Comparison of ENCODE assay signal across 12 mouse cellular contexts in genomic region chr3:89539740-89540370, GRCm38 (mm10). TPM values are rescaled to one million over a fixed set of nuclear protein-coding genes. Genes with fewer than 3 reads are reported as not detected.
DNase-seq lines count a peak whose midpoint lies in the region; ATAC-seq lines count a peak whose summit lies in the region.
"Had no signal": no experiment of that assay in that cellular context is flagged by ENCODE, and none has a peak within 500 bp of the region (broad histone marks: within the 10 kb centered on the region; RNA-seq: fewer than 3 reads in every experiment).

No protein-coding gene starts in this region.

- no peaks in the 10 kb centered on the region for H3K36me3 ChIP-seq in hindbrain, embryonic 15.5 days
- H3K36me3 ChIP-seq in hindbrain, embryonic 12.5 days: no peaks in the 10 kb centered on the region
- H3K36me3 ChIP-seq: embryonic facial prominence, embryonic 13.5 days had no signal

- no peaks in the 10 kb centered on the region for H3K27me3 ChIP-seq in hindbrain, embryonic 15.5 days
- peaks cover 4% of the 10 kb centered on the region; the same call in 1 of the 2 replicates for H3K27me3 ChIP-seq in hindbrain, embryonic 12.5 days
- H3K27me3 ChIP-seq: embryonic facial prominence, embryonic 13.5 days had no signal

- peak overlapping the region; percentile 47 for H3K27ac ChIP-seq in hindbrain, embryonic 15.5 days (replicated peaks)
- no peak overlapping the region for H3K27ac ChIP-seq in hindbrain, embryonic 12.5 days
- H3K27ac ChIP-seq: embryonic facial prominence, embryonic 13.5 days had no signal

- no peak overlapping the region for H3K4me3 ChIP-seq in hindbrain, embryonic 15.5 days
- no peak overlapping the region for H3K4me3 ChIP-seq in hindbrain, embryonic 12.5 days
- H3K4me3 ChIP-seq: embryonic facial prominence, embryonic 13.5 days; myocyte had no signal

- no peak for ATAC-seq in cerebellum, adult (ENCODE audit: insufficient number of reproducible peaks, low FRiP score, low TSS enrichment)
- peak; percentile 71 for ATAC-seq in hindbrain, embryonic 15.5 days (ENCODE audit: low FRiP score, low read depth)
- no peak for ATAC-seq in hindbrain, embryonic 12.5 days (ENCODE audit: low FRiP score)
- ATAC-seq: intestine, postnatal 0 days had no signal

- H3K4me1 ChIP-seq in hindbrain, embryonic 15.5 days (replicated peaks): peaks cover 25% of the 10 kb centered on the region
- peaks cover 8% of the 10 kb centered on the region for H3K4me1 ChIP-seq in hindbrain, embryonic 12.5 days

- H3K4me2 ChIP-seq in hindbrain, embryonic 15.5 days: no peak overlapping the region
- no peak overlapping the region for H3K4me2 ChIP-seq in hindbrain, embryonic 12.5 days (replicated peaks)
- H3K4me2 ChIP-seq: embryonic facial prominence, embryonic 13.5 days; lung, embryonic 14.5 days had no signal

- no peak overlapping the region for H3K9ac ChIP-seq in hindbrain, embryonic 15.5 days
- H3K9ac ChIP-seq in hindbrain, embryonic 12.5 days: no peak overlapping the region
- H3K9ac ChIP-seq: embryonic facial prominence, embryonic 13.5 days; lung, embryonic 14.5 days had no signal

- peak; percentile 32 for DNase-seq in cerebellum, adult 9-11 months
- peak; percentile 39 for DNase-seq in MN1 (ENCODE audit: low spot score)
- peak; percentile 77 to 87 for DNase-seq in layer of hippocampus, adult 18-20 months (ENCODE audit: low spot score in 2 of 2)
- no peak for DNase-seq in thymus, postnatal 25 days
- no peak for DNase-seq in adrenal gland, adult 2 months
- DNase-seq: lung, embryonic 14.5 days had no signal

- H3K9me3 ChIP-seq in hindbrain, embryonic 15.5 days: no peaks in the 10 kb centered on the region
- H3K9me3 ChIP-seq in hindbrain, embryonic 12.5 days (replicated peaks): no peaks in the 10 kb centered on the region
- H3K9me3 ChIP-seq: embryonic facial prominence, embryonic 13.5 days had no signal

- 52% methylated on average over 9 of the region's 9 CpGs for WGBS in hindbrain, embryonic 15.5 days
- WGBS in hindbrain, embryonic 12.5 days: 73% methylated on average over 9 of the region's 9 CpGs

RNA-seq across cellular contexts. Expression of gene Kcnn3, which starts 19.9 kb away (rescaled TPM):
- polyA plus RNA-seq in hindbrain, embryonic 15.5 days (2015; fragmentation: Nextera tagmentation; extraction: Ambion mirVana): 9.1 and 9.6 TPM in 2 replicates
- 4.0 and 4.2 TPM in 2 replicates for polyA plus RNA-seq in hindbrain, embryonic 12.5 days (2016; fragmentation: Nextera tagmentation; extraction: Ambion mirVana)
- 10 to 100 TPM; 24.6 to 26.6 TPM for total RNA-seq in layer of hippocampus, adult 18-20 months (2021)
- 1 to 10 TPM; 3.1 to 5.2 TPM for total RNA-seq in adrenal gland, adult 2 months (2021)
- polyA plus RNA-seq in adrenal gland, adult 2 months (2012; rRNA removed): 1.7 and 2.0 TPM in 2 replicates

Comparison
In these comparisons a context has a peak if more than half of its experiments do, and no peak if none do; other contexts are left out.
1. DNase-seq: peak in cerebellum, adult 9-11 months (single experiment), MN1 (single experiment) and layer of hippocampus, adult 18-20 months (2 of 2); none in thymus, postnatal 25 days (single experiment) and adrenal gland, adult 2 months (single experiment).